Comparison of ENCODE assay signal across 7 mouse cellular contexts in genomic region chr15:97773108-97773507, GRCm38 (mm10). TPM values are rescaled to one million over a fixed set of nuclear protein-coding genes. Genes with fewer than 3 reads are reported as not detected.
DNase-seq lines count a peak whose midpoint lies in the region; ATAC-seq lines count a peak whose summit lies in the region.

No protein-coding gene starts in this region.

- ATAC-seq in erythroid progenitor cell, adult 5-6 weeks (replicated peaks; ENCODE audit: low FRiP score, poor library complexity, severe bottlenecking): no peak

- intact Hi-C loops in heart, postnatal 10 days (cut with DNase I): no loop called here

- DNase-seq in adipocyte (ENCODE audit: low spot score) (peak; percentile 71), liver (peak; percentile 59)
- peak; percentile 45 for DNase-seq in embryo, embryonic 9.5 days (ENCODE audit: extremely low spot score)
- DNase-seq in heart, postnatal 10 days: peak; percentile 80 to 86
- DNase-seq in skeletal muscle tissue, adult 2 months (ENCODE audit: low read depth, low spot score): peak; percentile 73
- DNase-seq in cerebellum, adult 9-11 months: no peak

RNA-seq across cellular contexts. Expression of gene Slc48a1, which starts 5.2 kb away (rescaled TPM):
- 10 to 100 TPM; 62.0 to 71.0 TPM for total RNA-seq in heart, postnatal 10 days (2021)
- total RNA-seq in erythroid progenitor cell, adult 5-6 weeks (2015; ENCODE audit: low replicate concordance): 122 and 124 TPM in 2 replicates
- total RNA-seq in erythroid progenitor cell, adult 5-6 weeks (2017; ENCODE audit: low replicate concordance): 74.2 and 96.2 TPM in 2 replicates

RNA-seq across cellular contexts. Expression of gene Rapgef3, which starts 5.3 kb away (rescaled TPM):
- total RNA-seq in heart, postnatal 10 days (2021): 10 to 100 TPM; 29.2 to 30.7 TPM
- total RNA-seq in erythroid progenitor cell, adult 5-6 weeks (2015; ENCODE audit: low replicate concordance): not detected in 2 replicates
- total RNA-seq in erythroid progenitor cell, adult 5-6 weeks (2017; ENCODE audit: low replicate concordance): 3.9 TPM in 1 of 2 replicates, not detected in the other

RNA-seq across cellular contexts. Expression of gene Endou, which starts 42.0 kb away (rescaled TPM):
- total RNA-seq in heart, postnatal 10 days (2021): 1 to 10 TPM; 3.8 to 4.0 TPM
- 3.8 TPM in 1 of 2 replicates, not detected in the other for total RNA-seq in erythroid progenitor cell, adult 5-6 weeks (2015; ENCODE audit: low replicate concordance)
- not detected in 2 replicates for total RNA-seq in erythroid progenitor cell, adult 5-6 weeks (2017; ENCODE audit: low replicate concordance)

Comparison
In these comparisons a context has a peak if more than half of its experiments do, and no peak if none do; other contexts are left out.
1. RNA of gene Rapgef3, which starts 5.3 kb away (total RNA-seq): 29.2 to 30.7 TPM in heart, postnatal 10 days; 3.9 TPM in erythroid progenitor cell, adult 5-6 weeks; every median in the first group is over 4 times any median in the second.